Mouse (Mus musculus): ENCODE measurements around the gene Scaf8. TPM values are rescaled to one million over a fixed set of nuclear protein-coding genes. Genes with fewer than 3 reads are reported as not detected.
"Not testable (repeated sequence)": the region's sequence is repeated elsewhere in the genome, so short reads cannot be mapped to it uniquely, and the experiment has no call there.

The Scaf8 gene
- total RNA-seq (2021) = 10 to 100 TPM; 33.1 to 35.0 TPM

GRCm38 (mm10) chr17:3114720-3115379 is at the start of gene Scaf8:
Scaf8 (plus strand) TSS chr17:3114972.
- DNase-seq = peak; percentile 96 to 99
- intact Hi-C loops (cut with DNase I) = loop anchor here (1.0 to 5.0 kb wide), 2 partner anchors 31 to 107 kb away; no protein-coding TSS in a partner anchor

GRCm38 (mm10) chr17:3075166-3075872 is 39.5 kb upstream of the Scaf8 start:
- intact Hi-C loops (cut with DNase I) = no loop called here

GRCm38 (mm10) chr17:3075873-3076245 is 38.9 kb upstream of the Scaf8 start:
- intact Hi-C loops (cut with DNase I) = no loop called here
- no peak for DNase-seq

More at GRCm38 (mm10) chr17:3075166-3075872, 39.5 kb upstream of the Scaf8 start:
- DNase-seq = no peak

GRCm38 (mm10) chr17:3077936-3078335 is 36.8 kb upstream of the Scaf8 start:
- DNase-seq; intact Hi-C loops (cut with DNase I): not testable (repeated sequence)

- DNase-seq; intact Hi-C loops (cut with DNase I): not testable (repeated sequence)
These were observed 34.0 kb upstream of the Scaf8 start for GRCm38 (mm10) chr17:3080587-3081349.

- peak; percentile 52 to 84 for DNase-seq
- intact Hi-C loops (cut with DNase I) = not testable (repeated sequence)
These were observed 33.2 kb upstream of the Scaf8 start for GRCm38 (mm10) chr17:3081512-3082100.

GRCm38 (mm10) chr17:3082125-3082755 is 32.5 kb upstream of the Scaf8 start:
- intact Hi-C loops (cut with DNase I) = not testable (repeated sequence)
- DNase-seq = peak; percentile 22 to 37

- intact Hi-C loops (cut with DNase I) = not testable (repeated sequence)
- peak; percentile 41 to 55 for DNase-seq
These were observed 31.7 kb upstream of the Scaf8 start for GRCm38 (mm10) chr17:3082756-3083749.

- intact Hi-C loops (cut with DNase I) = loop anchor here (1.0 kb wide), 1 partner anchor 30 kb away; the partner anchor contains the start of gene Scaf8
- peak; percentile 96 to 97 for DNase-seq
These were observed 30.8 kb upstream of the Scaf8 start for GRCm38 (mm10) chr17:3083886-3084550.

- intact Hi-C loops (cut with DNase I) = loop anchor here (1.0 kb wide), 1 partner anchor 30 kb away; the partner anchor contains the start of gene Scaf8
These were observed 30.2 kb upstream of the Scaf8 start for GRCm38 (mm10) chr17:3084551-3084930.

GRCm38 (mm10) chr17:3085152-3085551 is 29.6 kb upstream of the Scaf8 start:
- no peak for DNase-seq
- intact Hi-C loops (cut with DNase I) = loop anchor here (1.0 kb wide), 1 partner anchor 139 kb away; no protein-coding TSS in a partner anchor

More at GRCm38 (mm10) chr17:3084551-3084930, 30.2 kb upstream of the Scaf8 start:
- peak; percentile 82 to 84 for DNase-seq

- intact Hi-C loops (cut with DNase I) = no loop called here
- DNase-seq = no peak
These were observed 22.1 kb upstream of the Scaf8 start for GRCm38 (mm10) chr17:3092682-3093081.

GRCm38 (mm10) chr17:3099273-3099672 is 15.5 kb upstream of the Scaf8 start:
- DNase-seq; intact Hi-C loops (cut with DNase I): not testable (repeated sequence)

- intact Hi-C loops (cut with DNase I) = no loop called here
- peak; percentile 69 to 73 for DNase-seq
These were observed 12.2 kb upstream of the Scaf8 start for GRCm38 (mm10) chr17:3102336-3103165.

- intact Hi-C loops (cut with DNase I) = no loop called here
These were observed 10.4 kb upstream of the Scaf8 start for GRCm38 (mm10) chr17:3104154-3104931.

GRCm38 (mm10) chr17:3105022-3105421 is 9.8 kb upstream of the Scaf8 start:
- DNase-seq = no peak
- intact Hi-C loops (cut with DNase I) = no loop called here

More at GRCm38 (mm10) chr17:3104154-3104931, 10.4 kb upstream of the Scaf8 start:
- DNase-seq = no peak

Measured in heart, postnatal 36 days (tissue).